Mouse (Mus musculus) thymus, postnatal 14 days (tissue): ENCODE measurements around the gene Tagln2.

Experiments
- DNase-seq: peaks from one replicate; pipeline ENCODE4 v3.0.0; 2021

Gene Tagln2

DNA sequence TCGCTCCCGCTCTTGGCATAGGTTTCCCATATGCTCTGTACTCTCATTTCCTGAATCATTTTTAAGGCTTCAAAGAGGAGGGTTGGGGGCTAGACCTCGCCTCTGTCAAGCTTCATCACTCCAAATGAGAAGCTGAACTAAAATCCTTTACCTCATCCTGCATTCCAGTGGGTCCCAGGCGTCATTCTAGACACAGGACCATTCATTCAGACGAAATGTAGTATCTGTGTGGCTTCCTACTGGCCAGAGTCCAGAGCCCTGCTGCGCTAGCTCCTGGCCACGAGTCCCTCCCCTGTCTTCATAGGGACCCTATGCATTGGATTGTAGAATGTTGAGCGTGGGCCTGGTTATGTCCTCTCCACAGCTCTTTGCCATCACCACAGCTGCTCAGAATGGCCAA is 4.9 kb downstream of the Tagln2 start:
- DNase-seq, result no peak

- DNase-seq, result no peak
Observed at GRCm38 (mm10) chr1:172507001-172507400, 7.2 kb downstream of the Tagln2 start.

DNA sequence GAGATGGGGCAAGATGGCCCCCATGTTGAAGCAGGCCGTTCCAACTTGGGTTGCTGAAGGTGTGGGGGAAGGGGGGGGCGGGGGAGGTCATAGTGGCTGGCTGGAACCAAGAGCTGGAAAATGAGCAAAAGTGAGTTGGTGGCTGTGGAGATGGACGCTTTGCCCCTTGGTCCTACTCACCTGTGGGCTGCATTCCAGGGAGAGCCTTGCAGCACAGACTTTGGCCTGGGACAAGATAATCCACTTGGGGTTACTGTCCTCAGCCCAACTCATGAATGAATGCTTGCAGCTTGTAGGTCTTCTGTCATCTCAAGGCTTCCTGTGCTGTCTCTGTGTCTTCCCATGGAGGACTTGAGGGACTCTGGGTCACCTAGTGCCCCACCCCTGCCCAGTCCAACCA is 7.9 kb downstream of the Tagln2 start:
- no peak for DNase-seq

DNA sequence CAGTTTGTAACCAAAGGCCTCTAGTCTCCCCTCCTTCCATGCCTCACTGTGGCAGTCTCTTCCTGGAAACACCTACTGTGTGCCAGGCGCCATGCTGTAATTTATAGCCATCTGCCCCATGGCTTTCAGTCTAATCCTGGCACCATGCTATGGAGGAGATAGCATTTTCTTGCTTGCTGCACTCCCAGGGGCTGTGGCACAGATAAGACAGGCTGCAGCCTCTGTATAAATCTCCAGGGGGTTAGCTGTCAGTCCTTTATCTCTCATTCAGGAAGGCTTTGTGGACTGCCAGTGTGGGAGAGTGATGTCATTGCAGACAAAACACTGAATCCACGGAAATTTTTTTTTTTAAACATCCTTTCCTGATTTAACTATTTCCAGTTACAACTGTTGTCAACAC is 8.3 kb downstream of the Tagln2 start:
- no peak for DNase-seq

GRCm38 (mm10) chr1:172509235-172509634 is 9.4 kb downstream of the Tagln2 start:
- DNase-seq, result no peak

GRCm38 (mm10) chr1:172509983-172510382 is 10.1 kb downstream of the Tagln2 start:
- DNase-seq, result no peak

- DNase-seq, result no peak
Observed at GRCm38 (mm10) chr1:172510421-172510972, 10.7 kb downstream of the Tagln2 start.

DNA sequence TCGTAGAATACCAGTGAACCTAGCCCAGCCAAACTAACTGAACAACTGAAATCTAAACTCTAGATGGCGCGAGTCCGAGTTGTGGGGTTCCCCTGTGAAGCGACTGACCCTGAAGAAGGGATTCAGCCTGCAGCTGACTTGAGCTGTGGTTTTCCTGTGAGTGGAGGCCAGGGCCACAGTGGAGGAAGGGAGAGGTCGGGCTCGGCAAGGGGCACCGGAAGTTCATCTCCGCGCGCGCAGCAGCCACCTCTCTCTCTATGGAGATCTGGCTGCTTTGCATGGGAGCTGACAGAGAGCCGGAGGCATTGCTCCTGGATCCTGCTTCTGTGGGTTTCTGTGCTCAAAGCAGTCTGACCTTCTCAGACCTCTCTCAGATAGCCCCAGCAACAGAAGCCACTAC is 13.1 kb downstream of the Tagln2 start:
- DNase-seq, result peak; percentile 83

DNA sequence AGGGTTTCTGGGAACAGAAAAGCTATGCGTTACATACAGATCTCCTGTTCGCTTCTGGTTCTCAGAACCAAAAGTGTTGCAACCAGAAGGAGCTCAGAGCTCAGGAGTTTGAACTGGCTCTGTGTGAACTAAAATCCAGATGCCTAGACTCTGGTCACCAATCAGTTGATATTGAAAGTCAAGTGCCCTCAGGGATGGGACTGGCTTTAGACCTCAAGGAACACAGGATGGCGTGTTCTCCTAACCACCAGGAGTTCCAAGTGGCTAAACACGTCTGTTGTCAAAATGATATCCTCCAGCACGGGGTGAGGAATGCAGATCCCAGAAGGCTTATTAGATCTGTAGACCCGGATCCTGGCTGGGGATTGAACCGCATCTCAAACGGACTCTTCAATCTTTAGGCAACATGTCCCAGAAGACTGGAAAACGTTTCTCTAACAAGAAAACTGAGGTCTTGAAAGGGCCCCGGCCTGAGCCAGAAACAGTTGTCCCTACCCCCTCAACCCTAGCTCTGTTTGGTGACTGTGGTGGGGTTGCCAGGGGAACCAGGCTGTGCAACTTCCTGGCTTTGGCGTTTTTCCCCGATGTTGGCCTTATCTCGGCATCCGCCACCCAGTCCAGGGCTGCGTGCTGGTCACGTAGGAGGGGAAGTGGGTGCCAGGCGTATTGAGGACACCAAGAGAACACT is 13.8 kb downstream of the Tagln2 start:
- peak; percentile 77 for DNase-seq

DNA sequence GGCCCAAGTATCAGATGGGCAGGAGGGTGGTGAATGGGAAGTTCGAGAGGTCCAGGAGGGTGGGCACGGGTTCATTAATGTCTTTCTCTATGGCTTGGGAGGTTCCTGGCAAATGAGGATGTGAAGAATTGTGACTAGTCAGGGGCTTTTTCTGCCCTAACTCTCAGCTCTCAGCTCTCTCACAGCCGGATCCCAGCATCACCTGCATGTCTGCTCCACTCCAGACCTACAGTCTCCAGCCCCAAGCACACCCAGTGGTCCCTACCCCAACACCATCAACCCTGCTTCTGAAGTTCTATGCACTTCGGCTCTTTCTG is 14.3 kb downstream of the Tagln2 start:
- no peak for DNase-seq

- DNase-seq, result no peak
Observed at GRCm38 (mm10) chr1:172514551-172515268, 14.9 kb downstream of the Tagln2 start.

GRCm38 (mm10) chr1:172515396-172515795 is 15.5 kb downstream of the Tagln2 start:
- DNase-seq, result no peak

GRCm38 (mm10) chr1:172518013-172518412 is 18.2 kb downstream of the Tagln2 start:
- no peak for DNase-seq

DNA sequence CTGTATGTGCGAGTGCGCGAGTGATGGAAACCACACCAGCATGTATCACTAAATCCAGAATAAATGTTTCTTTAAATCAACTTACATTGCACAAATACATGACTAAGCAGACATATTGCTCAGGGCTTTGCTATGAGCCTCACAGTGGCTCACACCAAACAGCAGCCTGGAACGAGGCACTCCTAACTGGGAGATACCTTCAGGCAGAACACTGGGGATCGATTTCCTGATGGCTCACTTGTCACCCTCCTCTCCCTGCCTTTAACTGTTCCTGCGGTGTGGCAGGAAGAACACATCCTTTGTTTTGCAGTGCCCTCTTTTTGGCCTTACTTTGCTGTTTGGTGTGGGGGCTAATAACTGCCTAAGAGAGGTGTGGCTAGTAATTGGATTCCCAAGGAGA is 19.8 kb downstream of the Tagln2 start:
- DNase-seq, result no peak

DNA sequence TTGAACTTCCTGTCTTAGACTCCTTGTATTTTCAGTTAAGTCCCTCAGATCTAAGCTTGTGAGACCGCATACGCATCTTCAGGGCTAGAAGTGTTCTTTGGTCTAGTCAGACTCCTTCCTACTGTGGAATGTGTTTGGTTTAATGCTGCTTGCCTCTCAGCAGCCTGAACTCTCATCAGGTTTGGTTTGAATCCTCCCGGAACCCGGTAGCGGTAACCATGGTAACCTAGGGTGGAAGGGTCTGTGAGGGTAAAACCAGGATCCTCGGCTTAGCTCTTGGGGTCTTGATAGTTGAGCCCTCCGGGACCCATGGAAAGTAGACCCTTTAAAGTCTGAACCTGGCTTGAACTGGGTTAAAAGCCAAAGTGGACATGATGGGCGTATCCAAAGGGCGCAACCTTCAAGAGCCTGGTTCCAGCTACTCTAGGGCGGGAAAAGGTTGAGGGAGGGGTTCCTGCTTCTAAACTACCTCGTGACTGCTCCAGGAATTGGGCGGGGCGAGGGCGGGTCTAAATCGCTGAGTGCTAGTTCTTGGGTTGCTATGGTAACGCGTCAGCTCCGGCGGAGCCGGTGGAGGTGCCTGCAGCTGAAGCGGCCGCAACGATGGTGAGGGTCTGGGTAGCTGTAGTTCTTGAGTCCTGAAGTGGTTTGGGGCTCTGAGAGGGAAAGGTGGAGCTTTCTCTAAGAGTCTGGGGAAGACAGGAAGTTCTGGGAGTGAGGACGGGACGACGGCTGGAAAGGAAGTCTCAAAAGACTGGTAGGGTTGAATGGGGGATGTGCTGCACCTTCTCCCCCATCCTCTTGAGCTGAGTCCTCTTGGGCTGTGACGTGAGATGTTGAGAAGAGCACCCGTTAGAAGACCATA is 21.0 kb downstream of the Tagln2 start, which contains the start of gene Cfap45:
Cfap45 (plus strand) TSS at position 226 of the 865 bp plus-strand sequence.
- peak; percentile 92 for DNase-seq

DNA sequence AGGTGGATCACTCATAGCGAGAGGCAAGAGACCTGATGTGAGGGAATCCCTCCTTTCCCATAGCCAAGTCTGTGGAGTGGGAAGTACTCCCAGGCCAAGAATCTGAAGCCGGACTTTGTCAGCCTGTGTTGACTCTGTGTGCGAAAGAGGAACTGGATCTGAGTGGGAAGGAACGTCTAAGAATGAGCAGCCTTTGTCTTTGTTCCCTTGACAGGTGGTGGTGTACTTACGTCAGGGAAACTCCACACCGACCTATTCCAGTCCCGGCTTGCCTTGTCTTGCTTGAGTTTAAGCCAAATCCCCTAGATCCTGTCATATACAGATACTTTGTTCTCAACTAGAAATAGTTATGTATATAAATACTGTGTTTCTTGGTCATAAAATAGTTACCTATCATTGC is 22.7 kb downstream of the Tagln2 start:
- DNase-seq, result no peak

- DNase-seq, result no peak
Observed at GRCm38 (mm10) chr1:172523699-172524101, 23.9 kb downstream of the Tagln2 start.

- DNase-seq, result peak; percentile 21
Observed at GRCm38 (mm10) chr1:172525027-172525764, 25.3 kb downstream of the Tagln2 start.

- DNase-seq, result no peak
Observed at GRCm38 (mm10) chr1:172525971-172526370, 26.1 kb downstream of the Tagln2 start.

- no peak for DNase-seq
Observed at GRCm38 (mm10) chr1:172526380-172527081, 26.7 kb downstream of the Tagln2 start.

DNA sequence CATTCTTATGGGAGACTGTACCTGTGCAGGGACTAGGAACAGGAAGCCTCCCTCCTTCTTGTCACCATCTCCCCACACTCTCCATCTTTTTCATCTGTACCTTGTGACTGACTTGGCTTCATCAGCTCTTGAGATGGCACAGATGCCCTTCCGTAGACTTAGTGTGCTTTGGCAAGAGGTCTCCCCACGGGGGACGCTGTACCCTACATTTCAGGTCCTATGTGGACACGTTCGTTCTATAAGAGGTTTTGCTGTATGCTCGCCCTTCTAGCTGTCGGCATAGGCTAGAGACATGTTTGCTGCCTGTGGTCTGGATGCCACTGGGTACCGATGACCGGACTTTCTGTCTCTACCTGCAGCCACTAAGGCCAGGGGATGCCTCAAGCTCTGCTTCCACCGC is 27.6 kb downstream of the Tagln2 start:
- DNase-seq, result no peak

DNA sequence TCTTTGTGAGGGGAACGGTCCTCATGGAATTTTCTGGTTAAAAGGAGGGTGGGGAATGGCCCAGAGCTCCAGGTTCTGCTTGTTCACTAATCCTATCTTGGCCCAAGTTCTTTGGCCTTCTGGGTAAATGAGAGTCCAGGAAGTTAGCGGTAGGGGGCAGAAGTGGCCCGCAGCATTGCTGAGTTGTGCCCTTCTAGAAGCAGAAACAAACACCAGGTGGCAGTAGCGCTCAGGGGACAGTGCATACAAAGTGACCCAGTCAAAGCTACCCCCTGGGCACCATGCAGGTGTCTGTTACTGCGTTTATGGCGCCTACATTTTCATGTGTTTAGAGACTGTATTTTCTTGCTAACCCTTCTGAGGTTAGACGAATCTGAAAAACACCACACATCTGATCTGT is 28.9 kb downstream of the Tagln2 start:
- peak; percentile 89 for DNase-seq
